Mouse (Mus musculus) spleen, postnatal 4 days (tissue): ENCODE measurements around the gene Lims1.

Experiments
- DNase-seq, 2 experiments: peaks; one replicate each; pipeline ENCODE4 v3.0.0; 2022; ENCODE audit warnings: low spot score in 2 of 2

Lims1 gene

DNA sequence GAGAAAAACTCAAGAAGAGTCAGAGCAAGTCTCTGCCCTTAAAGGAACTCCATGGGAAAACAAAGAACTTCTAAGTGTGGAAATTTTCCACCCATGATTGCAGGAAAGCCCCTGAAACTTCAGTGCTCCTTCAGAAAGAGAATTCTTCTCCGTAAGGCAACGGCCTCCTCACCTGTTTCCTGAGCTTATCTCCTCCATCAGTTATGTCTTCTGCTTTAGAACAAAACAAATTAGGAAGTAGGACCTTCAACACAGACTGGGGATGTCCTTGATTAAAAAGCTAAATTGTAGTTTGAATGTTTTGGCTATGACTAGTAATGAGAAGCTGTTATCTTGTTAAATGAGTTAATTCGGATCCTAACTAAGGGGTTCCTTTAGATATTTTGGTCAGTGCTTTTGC, 20.3 kb downstream of the Lims1 start:
- no peak for DNase-seq

DNA sequence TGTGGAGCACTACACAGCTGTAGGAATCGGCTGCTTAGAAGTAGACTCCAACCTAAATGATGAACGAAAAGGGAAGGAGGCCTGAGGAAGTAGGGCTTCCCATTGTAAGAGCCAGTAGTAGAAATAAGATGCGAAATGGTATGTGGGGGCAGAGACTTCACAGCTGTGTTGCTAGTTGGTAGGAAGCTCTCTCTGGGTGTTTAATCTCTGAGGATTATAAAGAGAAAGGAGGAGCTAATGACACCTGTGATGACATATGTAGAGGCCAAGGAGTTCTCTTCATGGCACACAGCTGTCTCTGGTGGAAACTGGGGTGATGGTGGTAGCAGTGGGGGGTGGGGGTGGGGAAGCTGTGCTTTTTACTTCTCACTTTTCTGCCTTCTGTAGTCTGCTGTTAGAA, 27.3 kb downstream of the Lims1 start:
- DNase-seq = no peak

DNA sequence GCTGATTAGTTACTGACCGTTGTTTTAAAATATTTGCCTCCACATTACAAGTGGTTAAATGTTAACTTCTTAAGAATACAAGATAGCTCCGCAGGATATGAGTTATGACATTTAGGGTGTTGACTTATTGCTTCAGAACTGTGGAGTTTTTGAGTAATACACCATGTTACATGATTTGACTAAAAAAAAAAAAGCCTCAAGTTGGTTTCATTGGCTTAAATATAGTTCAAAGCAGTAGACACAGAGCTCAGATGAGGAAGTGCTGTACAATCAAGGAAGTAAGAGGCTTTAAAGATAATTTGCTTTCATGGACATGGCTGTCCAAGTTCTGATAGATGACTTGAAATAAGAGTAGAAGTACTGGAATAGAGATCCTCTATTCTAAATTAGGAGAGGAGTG, 28.4 kb downstream of the Lims1 start:
- DNase-seq = no peak

DNA sequence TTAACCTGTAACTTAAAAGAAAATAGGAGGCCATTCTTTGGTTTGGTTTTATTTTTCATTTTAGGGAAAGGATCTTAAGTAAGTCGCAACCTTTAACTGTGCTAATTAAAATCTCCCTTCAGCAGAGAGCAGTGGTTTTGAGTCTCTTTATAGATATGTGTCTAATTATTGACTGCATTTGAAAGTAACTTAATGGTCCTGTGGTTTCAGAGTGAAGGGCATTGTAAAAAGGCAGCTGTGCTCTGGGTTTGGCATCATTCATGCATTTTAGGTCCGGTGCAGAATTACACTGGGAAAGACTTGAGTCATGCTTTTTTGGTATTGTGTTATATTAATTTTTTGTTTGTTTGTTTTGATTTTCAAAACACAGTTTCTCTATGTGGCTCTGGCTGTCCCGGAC, 29.1 kb downstream of the Lims1 start:
- no peak for DNase-seq

DNA sequence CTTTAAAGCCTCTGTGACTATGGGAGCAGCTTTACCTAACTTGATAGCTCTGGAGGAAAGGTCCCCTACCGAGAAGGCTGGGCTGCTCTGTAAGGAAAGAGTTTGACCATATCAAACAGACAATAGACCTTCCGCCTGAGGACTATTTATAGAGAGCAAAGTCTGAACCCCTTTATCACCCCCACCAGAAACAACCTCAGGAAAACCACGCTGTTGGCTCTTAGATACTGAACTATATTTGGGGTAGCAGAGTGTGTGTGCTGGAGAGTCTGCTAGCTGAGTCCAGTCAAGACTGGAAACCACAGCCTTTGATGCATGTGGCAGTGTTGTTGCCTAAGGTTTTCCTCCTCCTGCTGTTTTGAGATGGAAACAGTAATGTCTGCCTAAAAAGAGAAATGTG, 31.3 kb downstream of the Lims1 start:
- no peak for DNase-seq

DNA sequence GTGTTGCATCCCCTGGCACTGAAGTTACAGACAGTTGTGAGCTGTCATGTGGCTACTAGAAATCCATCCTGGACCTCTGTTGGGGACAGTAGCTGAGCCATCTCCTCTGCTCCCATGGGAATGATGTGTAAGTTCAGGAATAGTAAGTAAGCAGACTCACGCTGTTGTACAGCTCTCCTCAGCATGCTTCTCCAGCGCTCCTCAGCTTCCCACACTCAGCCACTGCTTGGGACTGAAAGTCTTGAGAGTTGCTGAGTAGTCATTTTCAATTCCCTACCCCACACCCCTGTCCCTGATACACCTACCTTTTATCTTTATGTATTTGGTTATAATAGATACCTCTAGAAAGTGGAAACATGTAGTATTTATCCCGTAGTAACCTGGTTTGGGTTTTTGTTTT, 33.2 kb downstream of the Lims1 start:
- no peak for DNase-seq

DNA sequence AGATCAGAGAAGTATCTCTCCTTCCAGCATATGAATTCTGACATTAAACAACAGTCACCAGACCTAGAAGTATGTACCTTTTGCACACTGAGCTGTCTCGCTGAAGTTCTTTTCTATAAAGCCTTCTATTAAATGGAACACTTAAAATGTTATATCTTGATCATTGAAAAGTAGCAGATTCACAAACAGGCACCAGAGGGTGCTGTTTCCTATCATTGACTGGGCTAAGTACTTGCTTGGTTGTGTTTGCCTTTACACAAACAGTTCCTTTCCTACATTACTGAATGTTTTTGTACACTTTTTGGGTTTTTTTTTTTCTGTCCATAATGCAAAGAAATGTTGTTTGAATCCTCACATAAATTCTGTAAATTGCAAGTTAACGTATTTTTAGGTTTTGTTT, 35.9 kb downstream of the Lims1 start:
- peak in 1 of 2 experiments; percentile 31 for DNase-seq

DNA sequence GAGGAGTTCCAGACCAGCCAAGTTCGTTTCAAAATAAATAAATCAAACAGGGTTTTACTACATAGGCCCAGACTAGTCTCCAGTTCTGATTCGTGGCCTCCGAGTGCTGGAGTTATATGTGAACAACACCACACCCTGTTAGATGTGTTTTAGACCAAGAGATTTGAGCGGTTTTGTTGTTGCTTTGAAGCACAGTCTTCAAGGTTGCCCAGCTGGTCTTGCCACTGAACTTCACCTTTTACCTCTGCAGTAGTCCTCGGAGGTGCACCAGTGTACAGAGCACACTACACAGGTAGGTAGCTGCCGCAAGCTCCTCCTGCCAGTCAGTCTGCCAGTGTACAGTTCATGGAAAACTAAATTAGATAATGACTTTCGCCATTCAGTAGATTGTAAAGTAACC, 36.7 kb downstream of the Lims1 start:
- no peak for DNase-seq

DNA sequence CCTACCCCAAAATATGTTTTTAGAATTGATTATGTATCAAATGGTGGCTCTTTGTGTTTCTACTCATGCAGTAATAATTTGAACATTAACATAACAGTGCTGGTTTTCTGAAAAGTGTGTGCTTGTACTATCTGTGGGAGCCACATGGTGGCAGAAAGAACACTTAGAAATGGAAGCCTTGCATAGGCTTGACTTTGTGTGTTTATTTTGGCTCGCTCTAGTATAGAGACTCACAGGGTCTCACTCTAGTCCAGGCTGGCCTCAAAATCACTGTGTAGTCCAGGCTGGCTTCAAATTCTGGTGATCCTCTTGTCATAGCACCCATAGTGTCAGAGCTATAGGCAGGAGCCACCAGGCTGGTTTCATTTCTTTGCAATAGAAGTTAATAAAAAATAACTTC, 39.5 kb downstream of the Lims1 start:
- DNase-seq = no peak

DNA sequence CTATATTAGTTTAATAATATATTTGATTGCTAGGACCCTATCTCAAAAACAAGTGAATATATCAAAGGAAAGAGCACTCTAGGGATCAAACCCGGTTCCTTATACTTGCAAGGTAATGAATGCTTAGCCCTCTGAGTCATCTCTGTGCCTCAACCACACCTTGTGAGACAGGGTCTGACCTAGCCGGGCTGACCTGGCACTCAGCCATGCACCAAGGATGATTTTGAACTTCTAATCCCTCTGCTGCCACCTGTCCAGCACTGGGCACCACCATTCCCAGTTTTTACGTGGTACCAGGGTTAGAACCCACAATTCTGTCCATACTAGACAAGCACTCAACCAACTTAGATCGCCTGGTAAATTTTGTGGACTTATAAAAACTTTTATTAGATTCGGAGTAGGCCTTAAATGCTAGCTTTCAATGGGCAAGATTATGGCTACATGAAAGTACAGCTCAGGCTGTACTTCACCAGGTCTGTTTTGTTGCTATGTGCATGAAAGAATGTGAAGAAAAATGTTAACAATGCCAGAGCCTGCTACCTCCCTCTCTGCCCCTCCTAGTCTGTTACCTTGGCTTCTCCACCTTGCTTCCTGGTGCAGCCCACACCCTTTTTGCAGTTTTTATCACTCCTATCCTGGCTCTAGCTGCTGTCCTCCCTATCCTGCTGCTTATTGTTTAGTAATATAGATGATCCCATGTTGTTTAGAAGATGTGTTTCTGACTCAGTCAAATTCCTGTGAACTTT, 41.7 kb downstream of the Lims1 start:
- no peak for DNase-seq

DNA sequence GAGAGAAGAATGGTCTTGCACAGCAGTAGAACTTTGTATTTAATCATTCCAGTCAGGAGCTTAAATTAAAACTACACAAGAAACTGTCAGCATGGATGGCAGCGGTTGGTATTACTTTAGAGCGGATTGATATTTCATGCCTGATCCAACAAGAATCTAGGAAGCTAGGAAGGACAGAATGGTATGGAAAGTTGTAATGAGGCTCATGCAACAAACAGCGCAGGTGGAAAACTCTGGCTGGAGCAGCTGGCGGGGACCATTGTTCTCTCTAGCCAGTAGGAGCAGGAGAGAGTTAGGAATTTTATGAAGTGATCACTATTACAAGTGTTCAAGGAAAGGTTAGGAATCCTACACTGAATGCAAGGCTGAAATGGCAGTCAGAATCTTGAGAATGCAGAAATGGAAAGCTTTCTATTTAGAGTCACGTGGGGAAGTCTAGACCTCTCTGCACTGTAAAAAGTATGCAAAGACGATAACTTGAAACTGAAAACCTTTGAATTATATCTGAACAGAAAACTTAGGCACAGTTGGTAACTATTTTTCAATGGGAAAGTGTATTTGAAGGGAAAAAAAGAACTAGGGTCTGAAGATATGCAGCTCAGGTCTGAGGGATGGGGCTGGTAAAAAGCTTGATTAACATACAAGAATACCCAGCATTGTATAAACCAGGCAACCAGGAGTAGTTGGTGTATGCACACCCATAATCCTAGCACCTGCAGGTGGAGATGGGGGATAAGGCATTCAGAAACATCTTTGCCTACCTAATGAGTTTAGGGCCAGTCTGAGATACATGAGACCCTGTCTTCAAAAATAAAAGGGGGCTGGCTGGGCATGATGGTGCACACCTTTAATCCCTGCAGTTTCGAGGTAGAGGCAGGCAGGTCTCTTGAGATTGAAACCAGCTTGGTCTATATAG, 45.8 kb downstream of the Lims1 start:
- no peak for DNase-seq

DNA sequence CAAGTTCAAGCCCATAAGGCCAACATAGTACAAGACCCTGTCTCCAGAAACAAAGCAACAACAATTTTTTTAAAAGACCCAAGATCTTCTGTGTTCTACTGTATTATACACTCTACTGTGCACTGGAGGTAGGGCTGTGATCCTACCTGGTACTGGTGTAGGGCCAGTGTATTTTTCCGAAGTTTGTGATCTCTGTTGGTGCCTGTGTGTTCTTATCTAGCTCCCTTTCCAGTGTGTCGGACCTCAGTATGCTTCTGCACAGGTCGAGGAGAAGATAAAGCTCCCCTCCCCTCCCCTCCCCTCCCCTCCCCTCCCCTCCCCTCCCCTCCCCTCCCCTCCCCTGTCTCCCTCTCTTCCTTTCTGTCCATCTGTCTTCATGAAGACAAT, 46.4 kb downstream of the Lims1 start:
- DNase-seq = no peak

DNA sequence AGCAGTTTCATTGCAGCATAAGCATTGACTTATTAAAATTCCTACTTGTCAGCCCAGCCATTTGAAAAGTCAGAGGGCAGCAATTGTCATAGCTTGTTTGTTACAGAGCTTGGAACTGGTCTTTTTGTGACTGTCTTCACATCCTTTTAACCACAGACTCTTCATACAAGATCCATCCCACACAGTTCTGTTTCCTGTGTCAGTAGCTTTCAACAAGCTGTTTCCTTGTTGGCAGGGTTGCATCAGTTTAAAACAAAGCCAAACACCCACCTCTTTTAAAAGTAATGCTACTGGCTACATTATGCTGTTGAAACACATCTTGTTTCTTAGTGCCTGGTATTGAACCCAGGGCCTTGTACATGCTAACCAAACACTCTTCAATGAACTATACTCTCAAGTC, 46.9 kb downstream of the Lims1 start:
- DNase-seq = no peak

DNA sequence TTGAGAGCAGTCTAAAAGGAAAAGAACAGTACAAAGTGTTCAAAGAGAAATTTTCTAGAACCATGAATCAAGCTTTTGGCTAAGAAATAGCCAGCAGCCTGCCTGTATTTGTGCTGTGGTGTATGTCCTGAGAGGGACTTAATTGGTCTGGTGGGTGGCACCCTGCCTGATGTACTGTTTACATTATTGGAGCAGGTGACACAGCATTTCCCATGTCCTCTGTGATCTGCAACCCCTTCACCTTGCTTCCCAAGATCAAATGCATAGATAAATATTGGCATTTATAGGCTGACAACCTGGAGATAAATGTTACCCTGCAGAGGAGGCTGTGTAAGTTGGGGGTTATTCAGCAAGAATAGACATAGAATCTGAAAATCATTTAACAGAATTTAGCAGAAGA, 47.3 kb downstream of the Lims1 start:
- no peak for DNase-seq

DNA sequence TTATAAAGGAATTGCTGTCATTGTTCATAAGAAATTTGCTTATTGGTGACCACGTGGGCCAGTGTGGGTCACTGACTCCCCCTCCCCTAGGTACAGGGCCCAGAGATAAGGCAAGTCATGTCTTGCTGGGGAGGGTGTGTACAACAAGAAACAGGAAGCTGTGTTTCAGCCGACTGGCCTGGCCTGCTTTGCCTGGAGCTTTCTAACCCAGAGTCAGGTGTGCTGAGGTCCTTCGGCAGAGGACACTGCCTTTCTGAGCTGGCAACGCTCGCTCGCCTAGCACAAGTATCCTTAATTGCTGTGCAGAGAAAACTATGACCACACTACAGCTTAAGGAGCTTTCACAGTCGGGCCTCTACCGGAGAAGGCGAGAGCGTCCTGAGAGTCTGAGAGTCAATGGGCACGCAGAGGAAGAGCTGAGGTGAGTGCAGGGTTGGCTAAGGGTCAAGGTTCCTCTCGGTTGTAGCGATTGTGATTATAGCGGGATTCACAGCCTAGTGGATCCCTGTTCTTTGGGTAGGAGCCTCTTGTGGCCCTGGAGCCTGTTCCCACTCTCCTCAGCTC, 48.1 kb downstream of the Lims1 start:
- DNase-seq = peak; percentile 45 to 73

DNA sequence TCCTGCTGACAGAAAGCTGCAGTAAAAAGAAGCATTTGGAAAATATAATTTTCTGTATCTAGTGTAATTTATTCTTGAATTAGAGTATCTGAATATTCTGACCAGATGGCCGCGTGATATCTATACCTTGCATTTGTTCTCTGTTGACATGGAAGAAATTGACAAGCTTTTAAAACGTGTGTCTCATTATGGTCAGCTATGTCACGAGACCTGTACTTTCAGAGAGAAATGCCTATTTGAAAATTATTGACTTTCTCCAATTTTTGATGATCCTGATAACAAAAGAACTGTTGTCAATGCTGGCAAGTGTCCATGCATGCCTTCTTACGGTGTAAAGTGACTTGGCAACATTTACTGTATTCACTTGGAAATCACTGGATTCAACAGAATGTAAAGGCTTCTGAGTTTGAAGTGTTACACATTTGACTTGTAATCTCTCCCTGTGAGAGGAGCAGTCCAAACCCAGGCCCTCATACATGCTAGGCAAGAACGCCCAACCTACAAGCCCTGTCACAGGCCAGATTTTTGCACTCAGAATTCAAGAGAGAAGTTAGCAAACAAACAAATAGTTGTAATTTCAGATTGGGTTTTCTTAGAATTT, 49.3 kb downstream of the Lims1 start:
- no peak for DNase-seq

DNA sequence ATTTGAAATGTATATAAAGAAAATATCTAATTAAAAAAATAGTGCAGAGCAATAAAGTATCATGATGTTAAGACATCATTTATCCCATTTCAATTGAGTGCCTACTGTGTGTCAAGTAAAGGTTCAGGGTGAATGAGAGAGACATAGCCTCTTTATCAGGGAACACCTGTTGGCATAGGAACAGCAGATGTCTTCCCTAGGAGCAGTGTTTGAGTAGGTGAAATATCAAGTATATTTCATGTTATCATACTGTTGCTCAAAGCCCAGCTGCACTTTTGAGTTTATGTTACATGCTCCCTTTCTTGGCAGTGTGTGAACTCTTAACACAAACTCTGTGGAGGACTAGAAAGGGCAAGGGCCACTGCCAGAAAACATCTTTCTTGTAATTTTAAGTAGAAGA, 50.6 kb downstream of the Lims1 start:
- DNase-seq = no peak

DNA sequence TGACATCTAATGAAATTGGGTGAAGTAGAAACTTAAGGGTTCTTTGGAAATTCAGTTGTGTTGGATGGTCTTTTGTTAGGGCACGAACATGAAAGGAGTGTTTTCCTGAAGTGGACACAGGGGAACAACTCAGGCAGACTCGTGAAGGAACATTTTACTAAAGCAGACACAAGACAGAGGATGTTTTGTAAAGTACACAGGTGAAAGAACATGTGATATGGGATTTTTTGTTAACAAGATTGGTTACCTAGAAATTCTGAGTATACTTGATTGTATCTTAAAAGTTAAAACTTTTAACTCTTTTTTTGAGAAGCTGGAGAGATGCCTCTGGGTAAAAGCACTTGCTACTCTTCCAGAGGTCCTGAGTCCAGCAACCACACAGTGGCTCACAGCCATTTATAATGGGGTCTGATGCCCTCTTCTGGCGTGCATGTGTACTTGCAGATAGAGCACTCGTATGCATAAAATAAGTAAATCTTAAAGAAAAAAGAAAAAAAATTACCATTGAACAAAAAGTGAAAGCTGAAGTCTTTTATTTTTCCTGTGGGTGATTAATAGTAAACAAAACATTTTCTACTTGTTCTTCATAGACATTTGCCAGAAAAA, 54.4 kb downstream of the Lims1 start:
- DNase-seq = peak in 1 of 2 experiments; percentile 35

DNA sequence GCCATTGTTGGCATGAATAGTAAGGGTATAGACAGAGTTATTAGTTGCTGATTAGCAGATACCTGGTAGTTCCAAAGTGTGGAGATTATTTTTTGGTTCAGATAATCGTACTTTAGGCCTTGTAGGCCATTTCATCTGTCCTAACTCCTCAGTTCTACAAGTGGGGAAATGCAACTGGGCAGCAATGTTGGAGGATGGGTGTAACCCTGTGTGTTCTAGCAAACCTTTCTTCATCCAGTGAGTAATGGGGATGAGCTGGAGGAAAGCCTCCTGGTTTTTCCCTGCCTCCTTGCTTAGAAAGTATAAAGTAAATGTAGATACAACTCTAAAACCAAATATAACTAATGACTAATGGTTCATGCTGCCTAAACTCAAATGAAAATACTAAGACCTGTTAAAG, 55.1 kb downstream of the Lims1 start:
- DNase-seq = no peak

DNA sequence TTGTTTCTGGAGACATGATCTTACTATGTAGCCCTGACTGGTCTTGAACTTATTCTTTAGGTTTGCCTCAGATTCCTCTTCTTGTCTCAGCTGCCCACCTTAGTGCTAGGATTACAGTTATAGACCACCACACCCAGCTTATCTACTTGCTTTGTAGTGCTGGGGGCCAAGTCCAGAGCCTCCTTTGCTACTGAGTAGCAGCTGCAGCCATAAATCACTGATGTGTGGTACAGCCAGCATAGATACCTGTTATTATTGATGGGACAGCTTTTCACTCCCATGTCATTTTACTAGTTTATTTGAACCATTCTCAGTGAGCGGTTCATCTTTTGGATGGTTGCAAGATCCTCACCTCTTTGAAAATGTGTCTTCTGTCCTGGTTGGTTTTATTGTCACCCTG, 56.4 kb downstream of the Lims1 start:
- DNase-seq = no peak

DNA sequence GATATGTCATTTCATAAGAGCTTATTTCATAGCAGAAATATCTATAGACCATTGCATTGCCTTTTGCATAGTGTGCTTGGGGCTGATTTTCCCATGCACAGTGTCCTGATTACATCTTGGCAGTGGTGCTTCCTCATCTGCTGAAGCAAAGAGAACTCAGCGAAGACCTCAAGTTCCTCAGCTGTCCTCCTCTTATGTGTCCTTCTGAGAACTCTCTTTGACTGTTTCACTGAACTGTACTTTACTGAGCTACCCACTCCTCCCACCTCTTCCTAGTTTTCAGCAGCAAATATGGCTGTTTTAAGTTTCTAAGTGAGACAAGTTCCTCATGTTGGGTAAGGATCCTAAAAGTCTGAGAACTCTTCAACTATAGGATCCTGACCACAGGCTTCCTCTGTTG, 58.6 kb downstream of the Lims1 start:
- DNase-seq = no peak

DNA sequence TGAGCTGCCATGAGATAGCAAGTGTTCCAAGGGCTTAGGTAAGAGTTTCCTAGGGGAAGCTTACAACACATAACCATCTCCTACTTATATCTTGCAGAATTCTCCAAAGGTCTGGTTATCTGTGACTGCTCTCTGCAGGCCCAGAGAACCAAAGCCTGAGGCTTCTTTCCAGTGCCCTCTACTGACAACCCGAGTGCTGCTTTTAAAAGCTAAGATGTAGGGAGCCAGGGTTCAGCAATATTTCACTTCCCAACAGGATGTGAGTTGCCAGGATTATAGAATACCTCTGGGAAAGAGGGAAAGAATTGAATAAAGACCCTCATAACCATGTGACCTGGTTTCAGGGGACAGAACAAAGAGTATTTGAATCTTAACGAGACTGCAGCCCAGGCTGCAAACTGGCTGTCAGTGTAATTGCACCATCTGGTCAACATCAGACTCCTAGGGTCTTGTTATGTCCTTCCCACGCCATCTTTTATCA, 59.4 kb downstream of the Lims1 start:
- DNase-seq = no peak
